Mouse (Mus musculus) intestine, postnatal 0 days (tissue): ENCODE data around the gene Sema6d. TPM values are rescaled to one million over a fixed set of nuclear protein-coding genes. Genes with fewer than 3 reads are reported as not detected.

Source experiments
- ATAC-seq: fragments of 200-750 bp; cut with Nextera tagmentation; 2 replicates; pipeline ENCODE4 v1.8.0; 2017; ENCODE audit warnings: mild to moderate bottlenecking, moderate TSS enrichment, moderate library complexity
- H3K27ac ChIP-seq: fragments of 300-500 bp; sonication (generic); 2 replicates; pipeline ENCODE4 v1.5.1; 2014; ENCODE audit warnings: mild to moderate bottlenecking, low read depth, low read length, moderate library complexity
- H3K27me3 ChIP-seq: fragments of 300-500 bp; sonication (generic); replicated peaks from 2 replicates; pipeline ENCODE4 v1.6.1; 2014; ENCODE audit warnings: low read length, mixed read lengths; ENCODE audit not compliant: control insufficient read depth, insufficient read depth
- H3K36me3 ChIP-seq: fragments of 300-500 bp; sonication (generic); 2 replicates; pipeline ENCODE4 v1.6.1; 2014; ENCODE audit warnings: mild to moderate bottlenecking, moderate library complexity; ENCODE audit not compliant: control insufficient read depth, insufficient read depth
- H3K4me1 ChIP-seq: fragments of 300-500 bp; sonication (generic); replicated peaks from 2 replicates; pipeline ENCODE4 v1.6.1; 2014; ENCODE audit warnings: antibody characterized with exemption, low read length, mixed read lengths; ENCODE audit not compliant: control insufficient read depth, insufficient read depth
- H3K4me2 ChIP-seq: fragments of 300-500 bp; sonication (generic); replicated peaks from 2 replicates; pipeline ENCODE4 v1.6.1; 2014; ENCODE audit warnings: low read depth, mild to moderate bottlenecking, moderate library complexity
- H3K4me3 ChIP-seq: fragments of 300-500 bp; sonication (generic); 2 replicates; pipeline ENCODE4 v1.5.1; 2014; ENCODE audit warnings: low read depth, low read length
- H3K9ac ChIP-seq: fragments of 300-500 bp; sonication (generic); 2 replicates; pipeline ENCODE4 v1.6.1; 2014; ENCODE audit warnings: mild to moderate bottlenecking, low read depth, low read length
- H3K9me3 ChIP-seq: fragments of 300-500 bp; sonication (generic); 2 replicates; pipeline ENCODE4 v1.6.1; 2016; ENCODE audit warnings: mixed run types; ENCODE audit not compliant: control insufficient read depth
- CTCF ChIP-seq: sonication (generic); IDR thresholded peaks from 2 replicates; pipeline ENCODE4 v1.5.1; 2016; ENCODE audit warnings: low read depth, mild to moderate bottlenecking, control low read depth, antibody characterized with exemption, moderate library complexity
- WGBS: fragments of 180-500 bp; shearing (Covaris S2); extraction: QIAGEN DNeasy Blood & Tissue Kit; methylation state at CpG from one replicate; pipeline ENCODE4 v1.1.7; 2014; 5-methylcytosine and 5-hydroxymethylcytosine counted together
- polyA plus RNA-seq: library from polyadenylated mRNA; unstranded; fragments of >200 nt; fragmentation: Nextera tagmentation; extraction: Ambion mirVana; gene quantifications from 2 replicates; pipeline ENCODE4 v1.2.1, GENCODE M21; 2015

Sema6d gene
- polyA plus RNA-seq, 1 experiment from 2014 or later: 10.4 TPM

DNA sequence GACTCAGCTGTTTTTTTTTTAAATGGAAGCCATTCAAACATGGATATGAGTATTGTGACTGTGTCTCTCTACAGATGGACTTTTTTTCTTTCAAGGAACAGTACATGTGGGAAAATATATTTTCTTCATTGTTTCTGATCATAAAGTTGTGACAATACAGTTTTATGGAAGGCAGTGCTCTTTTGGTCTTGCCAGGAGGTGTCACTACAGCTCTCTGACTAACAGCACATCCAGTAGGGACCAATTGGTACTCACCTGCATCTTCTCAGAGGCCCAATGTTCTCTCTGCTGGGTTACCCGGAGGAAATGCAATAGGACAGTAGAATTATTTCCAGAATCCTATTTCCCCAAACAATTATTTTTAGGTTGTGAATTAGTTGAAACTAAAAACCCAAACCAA is 9.9 kb downstream of the Sema6d start:
- peak; percentile 63 for TF ChIP-seq CTCF
- no peak overlapping the region for H3K9ac ChIP-seq
- no peak overlapping the region for H3K4me3 ChIP-seq
- no peak overlapping the region for H3K4me2 ChIP-seq
- H3K27me3 ChIP-seq: no peaks in the 10 kb centered on the region
- H3K9me3 ChIP-seq: no peaks in the 10 kb centered on the region
- no peak for ATAC-seq
- H3K4me1 ChIP-seq: no peaks in the 10 kb centered on the region
- WGBS: 34% methylated on average over 1 of the region's 1 CpGs
- H3K36me3 ChIP-seq: no peaks in the 10 kb centered on the region
- no peak overlapping the region for H3K27ac ChIP-seq

DNA sequence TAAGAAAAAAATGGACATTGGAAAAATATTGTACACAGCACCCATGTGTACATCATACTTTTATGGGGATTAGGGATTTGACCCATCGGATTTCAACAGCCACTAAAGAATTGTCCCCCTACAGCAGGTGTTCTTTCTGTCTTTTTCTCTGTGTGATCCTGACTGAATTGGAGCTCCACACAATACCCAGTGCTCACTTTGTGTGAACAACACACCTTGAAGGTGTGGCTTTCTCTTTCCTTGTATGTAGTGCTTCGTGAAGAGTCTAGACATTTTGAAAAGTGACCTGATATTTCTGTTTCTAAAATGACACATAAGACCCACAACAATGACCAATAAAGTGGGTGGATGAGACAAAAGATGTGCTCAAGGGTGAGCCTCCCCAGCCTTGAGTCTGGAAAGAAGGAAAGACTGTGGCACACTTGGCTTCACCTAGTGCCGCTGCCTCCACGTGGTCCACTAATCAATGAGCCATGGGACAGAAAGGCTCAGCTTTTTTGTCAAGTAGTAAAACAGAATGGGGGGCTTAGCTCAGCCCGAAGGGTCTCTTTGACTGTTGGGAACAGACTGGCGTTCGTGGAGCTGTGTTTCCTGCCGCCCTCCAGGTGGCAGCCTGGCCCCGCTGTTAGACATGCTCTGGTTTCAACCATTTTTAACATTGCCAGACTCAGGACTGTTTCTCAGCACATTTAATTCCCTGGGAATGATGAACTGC is 10.9 kb downstream of the Sema6d start:
- Histone ChIP-seq H3K4me1 (no peaks in the 10 kb centered on the region), H3K36me3 (no peaks in the 10 kb centered on the region), H3K9ac (no peak overlapping the region), H3K4me2 (no peak overlapping the region), H3K27me3 (no peaks in the 10 kb centered on the region), H3K4me3 (no peak overlapping the region), H3K27ac (no peak overlapping the region), H3K9me3 (no peaks in the 10 kb centered on the region)
- no peak for ATAC-seq
- WGBS: 26% methylated on average over 9 of the region's 9 CpGs
- TF ChIP-seq CTCF: peak; percentile 90

DNA sequence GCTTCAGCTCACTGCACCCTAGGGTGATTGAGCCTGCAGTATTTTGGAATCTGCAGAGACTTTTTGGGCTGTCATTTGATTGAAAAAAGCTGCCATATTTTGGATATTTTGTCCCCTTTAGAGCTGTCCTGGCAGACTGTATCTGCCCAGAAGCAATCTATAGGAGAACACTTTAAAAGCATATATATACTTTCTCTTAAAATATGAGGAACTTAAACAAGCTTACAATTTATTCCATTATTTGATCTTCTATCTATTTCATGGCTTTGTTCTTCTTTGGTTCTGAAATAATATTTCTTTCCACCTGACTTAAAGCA is 11.4 kb downstream of the Sema6d start:
- no peak for ATAC-seq
- no peak for TF ChIP-seq CTCF
- H3K4me2 ChIP-seq: no peak overlapping the region

DNA sequence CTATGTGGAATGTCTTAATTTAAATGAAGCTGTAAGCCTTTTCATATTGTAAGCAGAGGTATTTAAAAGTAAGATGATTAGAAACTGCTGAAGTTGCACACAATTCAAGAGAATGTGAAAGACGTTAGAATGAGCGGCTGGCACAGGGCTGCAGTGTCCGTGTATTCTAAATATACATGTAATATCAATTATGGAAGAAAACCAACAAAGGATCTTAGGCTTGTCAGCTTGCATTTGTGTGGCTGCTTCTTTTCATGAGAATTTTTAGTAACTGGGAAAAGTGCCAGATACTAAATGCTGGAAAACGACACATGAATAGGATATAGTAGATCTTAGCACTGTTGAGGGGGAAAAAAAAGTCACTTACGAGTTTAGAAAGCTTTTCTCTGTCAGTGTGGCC is 11.8 kb downstream of the Sema6d start:
- Histone ChIP-seq H3K4me1 (no peaks in the 10 kb centered on the region), H3K27ac (no peak overlapping the region), H3K4me2 (no peak overlapping the region), H3K4me3 (no peak overlapping the region), H3K9me3 (no peaks in the 10 kb centered on the region), H3K36me3 (no peaks in the 10 kb centered on the region), H3K9ac (no peak overlapping the region), H3K27me3 (no peaks in the 10 kb centered on the region)
- WGBS: 47% methylated on average over 5 of the region's 5 CpGs
- no peak for TF ChIP-seq CTCF
- ATAC-seq: no peak

More for the DNA sequence above, 11.4 kb downstream of the Sema6d start:
- Histone ChIP-seq H3K9me3 (no peaks in the 10 kb centered on the region), H3K36me3 (no peaks in the 10 kb centered on the region), H3K27ac (no peak overlapping the region), H3K27me3 (no peaks in the 10 kb centered on the region), H3K4me1 (no peaks in the 10 kb centered on the region), H3K4me3 (no peak overlapping the region), H3K9ac (no peak overlapping the region)

DNA sequence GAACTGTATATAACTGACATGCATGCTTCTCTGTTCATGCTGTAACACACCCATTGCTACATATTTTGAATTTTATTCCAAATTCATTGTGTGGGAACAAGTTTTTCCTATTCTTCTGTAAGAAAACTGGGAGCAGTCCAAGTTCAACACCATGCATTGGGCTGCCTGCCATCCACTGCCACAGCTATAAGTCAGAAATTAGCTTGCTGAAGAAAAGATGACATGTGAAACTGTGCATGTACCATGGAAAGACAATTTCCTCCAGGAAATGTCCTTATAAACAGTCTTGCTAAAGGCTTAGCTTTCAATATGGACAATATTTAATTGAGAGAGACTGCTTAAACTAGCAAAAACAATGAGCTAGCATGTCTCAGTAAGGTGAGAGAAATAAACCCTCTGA is 13.5 kb downstream of the Sema6d start:
- H3K4me2 ChIP-seq: no peak overlapping the region
- H3K27ac ChIP-seq: no peak overlapping the region
- no peak for TF ChIP-seq CTCF

DNA sequence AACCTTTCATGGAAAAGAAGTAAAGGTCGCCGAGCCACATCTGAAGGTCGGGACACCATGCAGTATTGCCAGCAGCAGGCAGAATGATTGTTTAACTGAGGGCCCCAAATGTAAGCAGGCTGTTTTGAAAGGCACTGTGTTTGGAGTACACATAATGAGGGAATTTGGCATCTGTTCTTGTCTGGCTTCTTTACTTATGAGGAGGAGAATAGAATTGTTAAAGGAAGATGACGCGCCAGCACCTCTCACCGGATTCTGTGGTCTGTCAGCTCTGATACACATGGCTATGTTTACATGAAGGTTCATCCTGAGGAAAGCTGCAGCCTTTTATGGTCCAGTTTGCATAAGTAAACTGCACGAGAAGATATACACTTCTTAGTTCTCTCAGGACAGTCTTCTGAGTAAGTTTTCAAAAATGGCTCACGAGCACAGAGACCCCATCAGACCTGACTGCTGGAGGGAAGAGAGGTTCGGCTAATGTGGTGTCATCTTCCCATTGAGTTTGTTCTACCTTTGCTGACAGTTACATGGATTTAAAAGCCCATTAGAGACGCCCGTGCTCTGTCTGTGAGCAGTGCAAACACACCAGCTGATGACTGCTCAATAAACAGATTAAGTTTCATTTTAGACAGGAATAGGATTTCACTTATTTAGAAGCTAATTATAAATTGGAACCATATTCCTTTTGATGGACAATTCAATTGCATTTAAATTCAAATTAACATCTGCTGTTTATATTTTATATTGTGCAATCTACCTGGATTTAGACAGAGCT is 28.9 kb downstream of the Sema6d start:
- 31% methylated on average over 11 of the region's 11 CpGs for WGBS
- no peak for ATAC-seq
- Histone ChIP-seq H3K27ac (no peak overlapping the region), H3K4me3 (no peak overlapping the region), H3K27me3 (no peaks in the 10 kb centered on the region), H3K9ac (no peak overlapping the region), H3K9me3 (no peaks in the 10 kb centered on the region), H3K4me2 (no peak overlapping the region), H3K4me1 (no peaks in the 10 kb centered on the region), H3K36me3 (no peaks in the 10 kb centered on the region)
- no peak for TF ChIP-seq CTCF

More for the DNA sequence above, 13.5 kb downstream of the Sema6d start:
- Histone ChIP-seq H3K4me3 (no peak overlapping the region), H3K4me1 (no peaks in the 10 kb centered on the region), H3K27me3 (no peaks in the 10 kb centered on the region), H3K9me3 (no peaks in the 10 kb centered on the region), H3K9ac (no peak overlapping the region), H3K36me3 (no peaks in the 10 kb centered on the region)
- ATAC-seq: no peak
